Mouse (Mus musculus) midbrain, postnatal 0 days (tissue): ENCODE data around the gene Aoc2. TPM values are rescaled to one million over a fixed set of nuclear protein-coding genes. Genes with fewer than 3 reads are reported as not detected.
"Not testable (repeated sequence)": the region's sequence is repeated elsewhere in the genome, so short reads cannot be mapped to it uniquely, and the experiment has no call there.

Experiments used
- ATAC-seq: fragments of 200-750 bp; cut with Nextera tagmentation; 2 replicates; pipeline ENCODE4 v1.8.0; 2017; ENCODE audit warnings: moderate number of reproducible peaks, mild to moderate bottlenecking, moderate TSS enrichment, moderate library complexity; ENCODE audit not compliant: low FRiP score
- DNase-seq: peaks from one replicate; pipeline ENCODE4 v3.0.0-alpha.2; 2015; ENCODE audit warnings: low spot score
- H3K27ac ChIP-seq: fragments of 300-500 bp; sonication (generic); 2 replicates; pipeline ENCODE4 v1.5.1; 2014; ENCODE audit warnings: low read depth, mild to moderate bottlenecking, low read length, mixed read lengths
- H3K27me3 ChIP-seq: fragments of 300-500 bp; sonication (generic); 2 replicates; pipeline ENCODE4 v1.6.1; 2014; ENCODE audit warnings: low read length, control low read depth, mixed read lengths; ENCODE audit not compliant: insufficient read depth
- H3K36me3 ChIP-seq: fragments of 300-500 bp; sonication (generic); 2 replicates; pipeline ENCODE4 v1.6.1; 2014; ENCODE audit warnings: low read length, control low read depth, mixed read lengths; ENCODE audit not compliant: insufficient read depth
- H3K4me1 ChIP-seq: fragments of 300-500 bp; sonication (generic); 2 replicates; pipeline ENCODE4 v1.6.1; 2014; ENCODE audit warnings: mild to moderate bottlenecking, control low read depth, antibody characterized with exemption, low read length, mixed read lengths; ENCODE audit not compliant: insufficient read depth
- H3K4me2 ChIP-seq: fragments of 300-500 bp; sonication (generic); 2 replicates; pipeline ENCODE4 v1.6.1; 2014; ENCODE audit warnings: low read depth, mild to moderate bottlenecking, low read length, mixed read lengths; ENCODE audit not compliant: poor library complexity, severe bottlenecking
- H3K4me3 ChIP-seq: fragments of 300-500 bp; sonication (generic); 2 replicates; pipeline ENCODE4 v1.5.1; 2014; ENCODE audit warnings: low read depth, mild to moderate bottlenecking, low read length, moderate library complexity
- H3K9ac ChIP-seq: fragments of 300-500 bp; sonication (generic); replicated peaks from 2 replicates; pipeline ENCODE4 v1.6.1; 2014; ENCODE audit warnings: mild to moderate bottlenecking, low read length, moderate library complexity, mixed read lengths; ENCODE audit not compliant: poor library complexity, severe bottlenecking
- H3K9me3 ChIP-seq: fragments of 300-500 bp; sonication (generic); 2 replicates; pipeline ENCODE4 v1.6.1; 2016; ENCODE audit warnings: low read length, control low read depth
- CTCF ChIP-seq: IDR thresholded peaks from 2 replicates; pipeline ENCODE4 v1.5.1; 2016; ENCODE audit warnings: antibody characterized with exemption, mild to moderate bottlenecking
- WGBS: fragments of 180-500 bp; shearing (Covaris S2); extraction: QIAGEN DNeasy Blood & Tissue Kit; methylation state at CpG from one replicate; pipeline ENCODE4 v1.1.7; 2014; 5-methylcytosine and 5-hydroxymethylcytosine counted together
- microRNA-seq: library from miRNA; unstranded; fragments of <30 nt; microRNA quantifications from one replicate; pipeline ENCODE4, GENCODE M21; 2016; ENCODE audit warnings: borderline number of aligned reads
- polyA plus RNA-seq: library from polyadenylated mRNA; unstranded; fragments of >200 nt; fragmentation: Nextera tagmentation; extraction: Ambion mirVana; gene quantifications from 2 replicates; pipeline ENCODE4 v1.2.1, GENCODE M21; 2015
- total RNA-seq: library from RNA; depleted of rRNA; stranded (reverse); fragments of >200 nt; gene quantifications from 2 replicates; pipeline ENCODE4 v1.2.3, GENCODE M21; 2014; rRNA removed

The Aoc2 gene
- total and polyA plus RNA-seq, 2 experiments from 2014 or later, result 0.64 to 6.7 TPM

- no peaks in the 10 kb centered on the region for H3K27me3 ChIP-seq
- H3K4me3 ChIP-seq, result no peak overlapping the region
- H3K9me3 ChIP-seq, result no peaks in the 10 kb centered on the region
- no peak for ATAC-seq
- H3K4me2 ChIP-seq, result no peak overlapping the region
- 72% methylated on average over 7 of the region's 7 CpGs for WGBS
- no peaks in the 10 kb centered on the region for H3K4me1 ChIP-seq
- no peak for DNase-seq
- H3K27ac ChIP-seq, result no peak overlapping the region
- H3K9ac ChIP-seq, result no peak overlapping the region
- no peaks in the 10 kb centered on the region for H3K36me3 ChIP-seq
- TF ChIP-seq CTCF, result no peak
These were observed 49.6 kb downstream of the Aoc2 start for GRCm38 (mm10) chr11:101374421-101374938.

- not testable (repeated sequence) for ATAC-seq, H3K4me2 ChIP-seq, H3K27ac ChIP-seq, H3K36me3 ChIP-seq, H3K27me3 ChIP-seq, H3K9ac ChIP-seq, DNase-seq, H3K4me1 ChIP-seq, H3K4me3 ChIP-seq, H3K9me3 ChIP-seq
- whole genome bisulfite sequencing, result 94% methylated on average over 8 of the region's 8 CpGs
These were observed 53.3 kb downstream of the Aoc2 start for GRCm38 (mm10) chr11:101378196-101378595.

GRCm38 (mm10) chr11:101378926-101379325 is 54.1 kb downstream of the Aoc2 start:
- H3K4me1 ChIP-seq, result no peaks in the 10 kb centered on the region
- TF ChIP-seq CTCF, result no peak
- no peak for DNase-seq
- H3K27ac ChIP-seq, result no peak overlapping the region
- no peaks in the 10 kb centered on the region for H3K27me3 ChIP-seq
- H3K9ac ChIP-seq, result no peak overlapping the region
- H3K4me3 ChIP-seq, result no peak overlapping the region
- WGBS, result 84% methylated on average over 6 of the region's 6 CpGs
- H3K4me2 ChIP-seq, result no peak overlapping the region
- no peaks in the 10 kb centered on the region for H3K36me3 ChIP-seq
- ATAC-seq, result no peak
- no peaks in the 10 kb centered on the region for H3K9me3 ChIP-seq

Small RNAs within 50 kb of the gene (microRNA-seq; reads per million reads assigned to microRNA genes)
- not detected for gene Gm25593

Other genes starting within 250 kb of the Aoc2 start
- 0.27 TPM in 1 of 2 replicates, not detected in the other for gene Hsd17b1, start 246.7 kb upstream of the Aoc2 start, total RNA-seq
- gene Hsd17b1, start 246.7 kb upstream of the Aoc2 start, polyA plus RNA-seq, result not detected in 2 replicates
- gene Coasy, start 242.5 kb upstream of the Aoc2 start, total RNA-seq, result 41.8 and 48.7 TPM in 2 replicates
- gene Coasy, start 242.5 kb upstream of the Aoc2 start, polyA plus RNA-seq, result 31.5 and 34.1 TPM in 2 replicates
- gene Mlx, start 237.8 kb upstream of the Aoc2 start, total RNA-seq, result 60.7 and 61.3 TPM in 2 replicates
- 64.1 and 67.8 TPM in 2 replicates for gene Mlx, start 237.8 kb upstream of the Aoc2 start, polyA plus RNA-seq
- gene Psmc3ip, start 229.6 kb upstream of the Aoc2 start, total RNA-seq, result 5.3 and 6.9 TPM in 2 replicates
- 8.9 and 10.3 TPM in 2 replicates for gene Psmc3ip, start 229.6 kb upstream of the Aoc2 start, polyA plus RNA-seq
- gene Retreg3, start 205.2 kb upstream of the Aoc2 start, total RNA-seq, result 54.9 and 61.7 TPM in 2 replicates
- 24.8 and 26.0 TPM in 2 replicates for gene Retreg3, start 205.2 kb upstream of the Aoc2 start, polyA plus RNA-seq
- 40.5 and 52.6 TPM in 2 replicates for gene Tubg1, start 205.1 kb upstream of the Aoc2 start, total RNA-seq
- gene Tubg1, start 205.1 kb upstream of the Aoc2 start, polyA plus RNA-seq, result 64.4 and 64.6 TPM in 2 replicates
- 38.4 and 40.6 TPM in 2 replicates for gene Tubg2, start 169.2 kb upstream of the Aoc2 start, total RNA-seq
- gene Tubg2, start 169.2 kb upstream of the Aoc2 start, polyA plus RNA-seq, result 86.1 and 93.8 TPM in 2 replicates
- 12.5 and 15.0 TPM in 2 replicates for gene Cntnap1, start 154.5 kb upstream of the Aoc2 start, total RNA-seq
- gene Cntnap1, start 154.5 kb upstream of the Aoc2 start, polyA plus RNA-seq, result 3.0 and 3.2 TPM in 2 replicates
- 13.7 and 23.4 TPM in 2 replicates for gene Plekhh3, start 153.7 kb upstream of the Aoc2 start, total RNA-seq
- 5.8 and 6.2 TPM in 2 replicates for gene Plekhh3, start 153.7 kb upstream of the Aoc2 start, polyA plus RNA-seq
- 0.61 and 1.4 TPM in 2 replicates for gene Ccr10, start 149.6 kb upstream of the Aoc2 start, total RNA-seq
- 0.75 and 0.83 TPM in 2 replicates for gene Ccr10, start 149.6 kb upstream of the Aoc2 start, polyA plus RNA-seq
- 26.5 and 40.0 TPM in 2 replicates for gene Ezh1, start 98.6 kb upstream of the Aoc2 start, total RNA-seq
- 25.4 and 25.9 TPM in 2 replicates for gene Ezh1, start 98.6 kb upstream of the Aoc2 start, polyA plus RNA-seq
- 55.0 and 67.5 TPM in 2 replicates for gene Ramp2, start 79.0 kb upstream of the Aoc2 start, total RNA-seq
- 95.3 and 103 TPM in 2 replicates for gene Ramp2, start 79.0 kb upstream of the Aoc2 start, polyA plus RNA-seq
- gene Vps25, start 71.4 kb upstream of the Aoc2 start, total RNA-seq, result 77.3 and 82.3 TPM in 2 replicates
- 130 and 144 TPM in 2 replicates for gene Vps25, start 71.4 kb upstream of the Aoc2 start, polyA plus RNA-seq
- gene Wnk4, start 64.5 kb upstream of the Aoc2 start, total RNA-seq, result 4.2 and 8.1 TPM in 2 replicates
- gene Wnk4, start 64.5 kb upstream of the Aoc2 start, polyA plus RNA-seq, result 7.5 and 9.2 TPM in 2 replicates
- gene Cntd1, start 46.1 kb upstream of the Aoc2 start, total RNA-seq, result not detected in 2 replicates
- gene Cntd1, start 46.1 kb upstream of the Aoc2 start, polyA plus RNA-seq, result 0.25 and 0.42 TPM in 2 replicates
- 136 and 168 TPM in 2 replicates for gene Coa3, start 45.9 kb upstream of the Aoc2 start, total RNA-seq
- gene Coa3, start 45.9 kb upstream of the Aoc2 start, polyA plus RNA-seq, result 204 and 229 TPM in 2 replicates
- gene Becn1, start 22.8 kb upstream of the Aoc2 start, total RNA-seq, result 94.4 and 209 TPM in 2 replicates
- 145 and 150 TPM in 2 replicates for gene Becn1, start 22.8 kb upstream of the Aoc2 start, polyA plus RNA-seq
- gene Psme3, start 8.8 kb upstream of the Aoc2 start, total RNA-seq, result 69.1 and 74.0 TPM in 2 replicates
- gene Psme3, start 8.8 kb upstream of the Aoc2 start, polyA plus RNA-seq, result 75.0 and 76.5 TPM in 2 replicates
- 0.66 and 1.2 TPM in 2 replicates for gene Aoc3, start 5.5 kb downstream of the Aoc2 start, total RNA-seq
- gene Aoc3, start 5.5 kb downstream of the Aoc2 start, polyA plus RNA-seq, result 0.07 and 0.20 TPM in 2 replicates
- gene G6pc, start 42.5 kb downstream of the Aoc2 start, total RNA-seq, result not detected in 2 replicates
- not detected in 2 replicates for gene G6pc, start 42.5 kb downstream of the Aoc2 start, polyA plus RNA-seq
- gene Aarsd1, start 92.6 kb downstream of the Aoc2 start, total RNA-seq, result 67.4 and 78.3 TPM in 2 replicates
- gene Aarsd1, start 92.6 kb downstream of the Aoc2 start, polyA plus RNA-seq, result 96.3 and 107 TPM in 2 replicates
- gene Gm27029, start 99.7 kb downstream of the Aoc2 start, total RNA-seq, result 1.8 and 5.7 TPM in 2 replicates
- 6.3 and 6.8 TPM in 2 replicates for gene Gm27029, start 99.7 kb downstream of the Aoc2 start, polyA plus RNA-seq
- gene Rundc1, start 100.0 kb downstream of the Aoc2 start, total RNA-seq, result 10.4 and 12.9 TPM in 2 replicates
- 24.2 and 25.2 TPM in 2 replicates for gene Rundc1, start 100.0 kb downstream of the Aoc2 start, polyA plus RNA-seq
- 0.66 and 2.7 TPM in 2 replicates for gene Ptges3l, start 100.3 kb downstream of the Aoc2 start, total RNA-seq
- 2.9 TPM in 2 replicates for gene Ptges3l, start 100.3 kb downstream of the Aoc2 start, polyA plus RNA-seq
- gene Rpl27, start 117.2 kb downstream of the Aoc2 start, total RNA-seq, result 605 and 614 TPM in 2 replicates
- gene Rpl27, start 117.2 kb downstream of the Aoc2 start, polyA plus RNA-seq, result 227 and 260 TPM in 2 replicates
- gene Ifi35, start 123.3 kb downstream of the Aoc2 start, total RNA-seq, result 1.9 and 3.3 TPM in 2 replicates
- gene Ifi35, start 123.3 kb downstream of the Aoc2 start, polyA plus RNA-seq, result 4.5 TPM in 2 replicates
- 90.5 and 96.3 TPM in 2 replicates for gene Rnd2, start 139.9 kb downstream of the Aoc2 start, total RNA-seq
- gene Rnd2, start 139.9 kb downstream of the Aoc2 start, polyA plus RNA-seq, result 95.7 and 104 TPM in 2 replicates
- gene Vat1, start 141.2 kb downstream of the Aoc2 start, total RNA-seq, result 313 and 334 TPM in 2 replicates
- gene Vat1, start 141.2 kb downstream of the Aoc2 start, polyA plus RNA-seq, result 143 and 146 TPM in 2 replicates
- gene Brca1, start 226.9 kb downstream of the Aoc2 start, total RNA-seq, result 2.8 and 5.1 TPM in 2 replicates
- gene Brca1, start 226.9 kb downstream of the Aoc2 start, polyA plus RNA-seq, result 0.84 and 0.90 TPM in 2 replicates
- 121 and 128 TPM in 2 replicates for gene Nbr1, start 227.1 kb downstream of the Aoc2 start, total RNA-seq
- 56.3 and 59.7 TPM in 2 replicates for gene Nbr1, start 227.1 kb downstream of the Aoc2 start, polyA plus RNA-seq